Mouse (Mus musculus): Measurements from ENCODE around the gene Myo1e.
A peak's percentile ranks its signal among the peaks of the same experiment; 100 is the strongest.

- peak; percentile 46 for TF ChIP-seq CTCF (IDR thresholded peaks at IDR 0.05; ENCODE audit: low read depth)
- TF ChIP-seq EP300 (optimal IDR thresholded peaks at IDR 0.05) = no peak
Measured at GRCm38 (mm10) chr9:70314019-70314418, 106.9 kb downstream of the Myo1e start.

All from stomach, postnatal 0 days (tissue).